Mouse (Mus musculus) stomach, postnatal 0 days (tissue): ENCODE data around the gene Car4. TPM values are rescaled to one million over a fixed set of nuclear protein-coding genes. Genes with fewer than 3 reads are reported as not detected.

ENCODE experiments used
- ATAC-seq: fragments of 200-750 bp; cut with Nextera tagmentation; 2 replicates; pipeline ENCODE4 v1.8.0; 2017; ENCODE audit not compliant: low FRiP score, low TSS enrichment
- DNase-seq: peaks from one replicate; pipeline ENCODE4 v3.0.0-alpha.2; 2016; ENCODE audit warnings: low spot score
- H3K27ac ChIP-seq: fragments of 300-500 bp; sonication (generic); replicated peaks from 2 replicates; pipeline ENCODE4 v1.5.1; 2014; ENCODE audit warnings: mild to moderate bottlenecking, control low read depth
- H3K27me3 ChIP-seq: fragments of 300-500 bp; sonication (generic); 2 replicates; pipeline ENCODE4 v1.6.1; 2014; ENCODE audit warnings: low read length; ENCODE audit not compliant: control insufficient read depth, insufficient read depth
- H3K36me3 ChIP-seq: fragments of 300-500 bp; sonication (generic); 2 replicates; pipeline ENCODE4 v1.6.1; 2014; ENCODE audit warnings: low read length, mixed read lengths; ENCODE audit not compliant: control insufficient read depth, insufficient read depth
- H3K4me1 ChIP-seq: fragments of 300-500 bp; sonication (generic); replicated peaks from 2 replicates; pipeline ENCODE4 v1.6.1; 2014; ENCODE audit warnings: antibody characterized with exemption; ENCODE audit not compliant: control insufficient read depth, insufficient read depth
- H3K4me2 ChIP-seq: fragments of 300-500 bp; sonication (generic); replicated peaks from 2 replicates; pipeline ENCODE4 v1.6.1; 2014; ENCODE audit warnings: low read depth, mild to moderate bottlenecking, control low read depth, moderate library complexity
- H3K4me3 ChIP-seq: fragments of 300-500 bp; sonication (generic); 2 replicates; pipeline ENCODE4 v1.5.1; 2014; ENCODE audit warnings: low read depth, low read length, control low read depth
- H3K9ac ChIP-seq: fragments of 300-500 bp; sonication (generic); 2 replicates; pipeline ENCODE4 v1.6.1; 2014; ENCODE audit warnings: mild to moderate bottlenecking, low read length, control low read depth, mixed read lengths
- H3K9me3 ChIP-seq: fragments of 300-500 bp; sonication (generic); 2 replicates; pipeline ENCODE4 v1.6.1; 2016; ENCODE audit warnings: low read length; ENCODE audit not compliant: control insufficient read depth
- CTCF ChIP-seq: IDR thresholded peaks from 2 replicates; pipeline ENCODE4 v1.5.1; 2016; ENCODE audit warnings: antibody characterized with exemption, low read depth, mild to moderate bottlenecking, moderate library complexity
- EP300 ChIP-seq: optimal IDR thresholded peaks from 2 replicates; pipeline ENCODE3; 2016; ENCODE audit warnings: antibody characterized with exemption
- WGBS: fragments of 180-500 bp; shearing (Covaris S2); extraction: QIAGEN DNeasy Blood & Tissue Kit; methylation state at CpG from one replicate; pipeline ENCODE4 v1.1.7; 2014; 5-methylcytosine and 5-hydroxymethylcytosine counted together
- polyA plus RNA-seq: library from polyadenylated mRNA; unstranded; fragments of >200 nt; fragmentation: Nextera tagmentation; extraction: Ambion mirVana; gene quantifications from 2 replicates; pipeline ENCODE4 v1.2.1, GENCODE M21; 2015

The Car4 gene
- polyA plus RNA-seq, 1 experiment from 2014 or later, result 1.5 TPM

DNA sequence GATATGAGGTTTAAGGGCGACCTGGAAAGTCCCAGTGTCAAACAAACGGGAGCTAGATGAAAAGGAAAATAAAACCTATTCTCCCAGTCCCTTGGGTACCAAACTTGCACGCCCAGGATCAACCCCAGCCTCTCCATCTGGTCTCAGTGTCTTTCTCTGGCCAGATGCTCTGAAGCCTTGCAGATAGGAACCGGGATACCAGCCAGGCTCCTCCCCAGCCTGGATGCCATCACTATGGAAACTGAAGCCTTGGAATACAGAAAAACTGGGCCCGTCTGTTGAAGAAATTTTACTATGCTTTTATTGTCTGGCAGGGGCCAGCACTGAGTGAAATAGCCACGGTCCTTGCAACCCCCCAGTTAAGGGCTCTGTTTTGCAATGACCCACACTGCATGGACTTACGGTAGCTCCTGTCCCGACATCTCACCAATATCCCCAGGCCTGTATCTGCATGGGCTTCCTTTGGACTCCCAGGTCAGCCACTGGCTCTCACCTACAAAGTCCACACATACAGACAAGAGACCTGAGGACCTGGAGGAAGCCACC is 18.0 kb upstream of the Car4 start:
- Histone ChIP-seq H3K4me1 (no peaks in the 10 kb centered on the region), H3K4me3 (no peak overlapping the region), H3K27ac (no peak overlapping the region), H3K9ac (no peak overlapping the region), H3K9me3 (no peaks in the 10 kb centered on the region), H3K36me3 (no peaks in the 10 kb centered on the region), H3K4me2 (no peak overlapping the region), H3K27me3 (no peaks in the 10 kb centered on the region)
- 56% methylated on average over 8 of the region's 8 CpGs for WGBS
- DNase-seq (no peak), ATAC-seq (no peak)
- TF ChIP-seq EP300 (no peak), CTCF (no peak)

DNA sequence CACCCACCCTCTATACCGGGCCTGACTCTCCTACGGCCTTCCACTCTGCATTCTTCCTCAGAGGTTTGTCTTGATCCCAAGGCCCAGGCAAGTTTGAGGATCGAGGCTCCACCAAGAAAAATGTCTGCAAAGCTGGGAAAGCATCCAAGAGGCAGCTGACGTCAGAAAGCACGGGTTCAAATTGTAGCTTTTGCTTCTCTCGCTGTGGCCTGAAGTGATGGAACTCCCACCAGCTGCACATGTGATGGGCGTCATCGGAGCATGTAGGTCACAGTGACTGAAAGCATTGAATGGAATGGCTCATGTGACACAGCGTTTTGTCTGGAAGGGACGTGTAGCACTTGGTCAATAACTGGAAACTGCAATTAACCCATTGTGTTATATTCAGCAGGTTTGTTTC is 17.4 kb upstream of the Car4 start:
- Histone ChIP-seq H3K36me3 (no peaks in the 10 kb centered on the region), H3K9ac (no peak overlapping the region), H3K4me3 (no peak overlapping the region), H3K27ac (no peak overlapping the region), H3K9me3 (no peaks in the 10 kb centered on the region), H3K27me3 (no peaks in the 10 kb centered on the region), H3K4me1 (no peaks in the 10 kb centered on the region), H3K4me2 (no peak overlapping the region)
- DNase-seq (no peak), ATAC-seq (no peak)
- TF ChIP-seq CTCF (no peak), EP300 (no peak)
- 58% methylated on average over 10 of the region's 10 CpGs for WGBS

DNA sequence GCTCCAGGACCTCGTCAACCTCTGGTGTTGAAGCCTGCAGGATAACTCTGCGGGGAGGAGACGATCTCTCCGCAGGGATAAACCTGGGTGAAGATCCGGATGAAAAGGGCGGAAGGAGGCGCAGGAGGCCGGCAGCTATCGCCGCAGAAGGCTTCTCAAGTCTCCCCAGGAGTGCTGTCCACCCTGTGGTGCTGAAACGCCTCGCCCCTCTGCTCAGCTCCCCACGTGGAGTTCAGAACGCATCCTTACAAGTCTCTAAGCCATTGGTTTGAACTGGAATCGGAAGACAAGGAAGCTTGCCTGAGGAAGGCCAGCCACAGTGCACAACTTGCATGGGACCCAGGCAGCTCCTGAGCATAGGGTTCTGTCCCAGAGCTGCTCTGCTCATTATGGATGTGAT is 13.6 kb upstream of the Car4 start:
- Histone ChIP-seq H3K9ac (no peak overlapping the region), H3K9me3 (no peaks in the 10 kb centered on the region), H3K4me1 (no peaks in the 10 kb centered on the region), H3K4me2 (no peak overlapping the region), H3K36me3 (no peaks in the 10 kb centered on the region), H3K27ac (no peak overlapping the region), H3K4me3 (no peak overlapping the region), H3K27me3 (no peaks in the 10 kb centered on the region)
- ATAC-seq (no peak), DNase-seq (peak; percentile 85)
- WGBS, result 0% methylated on average over 15 of the region's 15 CpGs
- TF ChIP-seq EP300 (no peak), CTCF (peak; percentile 48)

DNA sequence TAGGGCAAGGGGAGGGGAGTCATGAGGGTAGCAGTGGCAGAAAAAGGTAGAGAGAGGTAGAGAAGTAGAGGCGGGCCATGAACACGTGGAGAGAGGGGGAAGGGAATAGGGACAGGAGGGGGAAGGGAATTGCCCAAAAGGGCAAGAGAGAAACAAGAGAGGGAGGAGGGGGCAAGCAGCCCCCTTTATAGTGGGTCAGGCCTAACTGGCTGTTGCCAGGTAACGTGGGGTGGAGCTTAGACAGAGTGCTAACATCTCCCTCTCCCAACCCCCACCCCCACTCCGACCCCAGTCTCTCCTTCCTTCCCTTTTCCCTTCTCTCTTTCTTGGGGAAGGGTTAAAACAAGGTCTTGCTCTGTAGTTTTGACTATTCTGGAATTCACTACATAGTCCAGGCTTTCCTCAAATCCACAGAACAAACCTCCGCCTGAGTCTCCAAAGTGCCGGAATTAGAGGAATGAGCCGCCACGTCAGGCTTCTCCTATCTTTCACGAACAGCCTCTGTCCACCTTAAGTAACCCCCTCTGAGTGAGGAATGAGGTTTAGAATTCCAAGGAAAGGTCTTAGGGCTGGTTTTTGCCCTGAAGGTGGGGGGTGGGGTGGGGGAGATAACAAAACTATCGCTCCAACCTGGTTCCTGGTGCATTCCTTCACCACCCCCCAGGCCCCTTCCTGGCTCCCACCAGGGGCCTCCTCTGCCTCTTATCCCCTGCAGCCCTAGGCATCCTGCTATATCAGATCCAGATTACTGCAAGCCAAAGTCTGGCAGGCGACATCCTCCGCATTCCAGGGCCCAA is 12.7 kb upstream of the Car4 start:
- Histone ChIP-seq H3K36me3 (no peaks in the 10 kb centered on the region), H3K4me3 (no peak overlapping the region), H3K9me3 (no peaks in the 10 kb centered on the region), H3K9ac (no peak overlapping the region), H3K27ac (no peak overlapping the region), H3K4me2 (no peak overlapping the region), H3K4me1 (no peaks in the 10 kb centered on the region), H3K27me3 (no peaks in the 10 kb centered on the region)
- 1% methylated on average over 12 of the region's 12 CpGs for WGBS
- no peak for TF ChIP-seq EP300
- TF ChIP-seq CTCF, result no peak
- no peak for DNase-seq
- ATAC-seq, result no peak

DNA sequence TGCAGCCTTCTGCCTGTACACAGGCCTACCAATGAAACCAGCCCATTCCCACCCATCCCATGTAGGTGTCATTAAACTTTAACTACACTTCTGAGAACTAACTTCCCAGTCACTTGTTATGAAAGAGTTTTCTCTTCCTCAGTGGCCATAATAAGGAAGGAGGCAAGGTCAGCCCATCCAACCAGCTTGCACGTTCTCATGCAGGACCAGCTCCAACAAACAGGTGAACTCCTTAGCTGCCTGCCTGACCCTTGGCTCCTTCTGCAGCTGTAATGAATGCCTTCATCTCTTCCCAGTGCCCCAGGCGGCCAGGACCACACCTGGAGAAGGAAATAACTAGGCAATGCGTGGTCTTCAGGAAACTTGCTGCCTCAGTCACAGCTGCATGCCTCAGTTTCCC is 11.7 kb upstream of the Car4 start:
- H3K36me3 ChIP-seq, result no peaks in the 10 kb centered on the region
- TF ChIP-seq CTCF (no peak), EP300 (no peak)
- H3K9me3 ChIP-seq, result no peaks in the 10 kb centered on the region
- H3K4me1 ChIP-seq, result no peaks in the 10 kb centered on the region
- no peak overlapping the region for H3K9ac ChIP-seq
- H3K4me2 ChIP-seq, result no peak overlapping the region
- ATAC-seq (no peak), DNase-seq (no peak)
- no peak overlapping the region for H3K4me3 ChIP-seq
- 33% methylated on average over 3 of the region's 3 CpGs for WGBS
- no peak overlapping the region for H3K27ac ChIP-seq
- H3K27me3 ChIP-seq, result no peaks in the 10 kb centered on the region

DNA sequence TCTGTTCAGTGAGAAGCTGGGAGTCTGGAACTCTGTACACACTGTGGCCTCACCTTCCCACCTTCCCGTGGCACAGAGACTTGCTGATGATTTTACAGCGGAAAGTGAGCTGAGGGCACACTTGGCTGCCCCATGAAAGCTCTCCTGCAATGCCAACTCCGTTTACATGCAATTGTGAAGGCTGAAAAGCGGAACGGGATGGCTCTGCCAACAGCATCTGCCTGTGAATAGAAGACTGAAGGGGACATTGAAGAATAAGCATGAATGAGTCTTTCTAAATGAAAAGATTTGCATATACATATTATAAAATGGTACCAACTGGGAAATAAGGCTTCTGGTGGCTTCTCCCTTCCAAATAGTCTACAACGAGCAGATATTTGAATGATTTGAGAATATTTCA is 10.4 kb upstream of the Car4 start:
- no peak for ATAC-seq

More for the DNA sequence above, 10.4 kb upstream of the Car4 start:
- H3K9ac ChIP-seq, result no peak overlapping the region
- no peaks in the 10 kb centered on the region for H3K27me3 ChIP-seq
- H3K9me3 ChIP-seq, result no peaks in the 10 kb centered on the region
- H3K27ac ChIP-seq, result no peak overlapping the region
- TF ChIP-seq EP300 (no peak), CTCF (no peak)
- H3K36me3 ChIP-seq, result no peaks in the 10 kb centered on the region
- H3K4me1 ChIP-seq, result no peaks in the 10 kb centered on the region
- 71% methylated on average over 6 of the region's 6 CpGs for WGBS
- H3K4me3 ChIP-seq, result no peak overlapping the region
- DNase-seq, result no peak
- H3K4me2 ChIP-seq, result no peak overlapping the region
